Mouse (Mus musculus): ENCODE results near the gene Oaz2. TPM values are rescaled to one million over a fixed set of nuclear protein-coding genes. Genes with fewer than 3 reads are reported as not detected.

The Oaz2 gene
- total and polyA plus RNA-seq, 2 experiments = 14.7 to 27.5 TPM

DNA sequence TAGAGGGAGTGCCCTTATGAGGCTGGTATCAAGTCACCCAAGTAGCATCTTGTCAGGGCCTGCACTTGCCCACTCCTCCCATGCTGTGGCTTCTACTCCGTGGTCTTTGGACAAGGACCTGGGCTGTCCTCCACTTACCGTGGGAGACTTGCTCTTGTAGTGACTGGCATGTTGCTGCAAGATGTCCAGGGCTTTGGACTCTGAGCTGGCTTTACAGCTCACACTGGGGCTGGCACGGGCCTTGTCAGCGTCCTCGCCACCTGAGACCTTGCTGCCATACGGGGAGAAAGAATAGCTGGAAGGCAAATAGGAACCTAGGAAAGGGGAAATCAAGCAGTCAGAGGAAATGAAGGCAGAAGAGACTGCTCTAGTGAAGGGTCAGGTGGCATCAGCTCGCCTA is 29.6 kb downstream of the Oaz2 start:
- TF ChIP-seq POLR2A (IDR thresholded peaks at IDR 0.05; ENCODE audit: extremely low read depth, insufficient read depth, low read length) (no peak), CTCF (IDR thresholded peaks at IDR 0.05; ENCODE audit: low read depth, low read length) (no peak)
- peak; percentile 50 for DNase-seq (ENCODE audit: extremely low read depth, low read depth, low spot score)
- Histone ChIP-seq H3K27ac (replicated peaks; ENCODE audit: insufficient read depth, low read depth, low read length) (no peak overlapping the region), H3K27me3 (ENCODE audit: control insufficient read depth, insufficient read depth, low read length) (no peaks in the 10 kb centered on the region), H3K4me1 (ENCODE audit: control insufficient read depth, insufficient read depth, low read length) (no peaks in the 10 kb centered on the region; the same call in 1 of the 2 replicates), H3K79me2 (ENCODE audit: control insufficient read depth, insufficient read depth, low read length) (no peaks in the 10 kb centered on the region; the same call in 1 of the 2 replicates), H3K9ac (ENCODE audit: low read depth, low read length) (no peak overlapping the region), H3K36me3 (ENCODE audit: control insufficient read depth, insufficient read depth, low read length) (peaks cover 20% of the 10 kb centered on the region), H3K4me3 (ENCODE audit: insufficient read depth, low read depth, low read length) (no peak overlapping the region)
- WGBS = 74% methylated on average over 7 of the region's 7 CpGs

DNA sequence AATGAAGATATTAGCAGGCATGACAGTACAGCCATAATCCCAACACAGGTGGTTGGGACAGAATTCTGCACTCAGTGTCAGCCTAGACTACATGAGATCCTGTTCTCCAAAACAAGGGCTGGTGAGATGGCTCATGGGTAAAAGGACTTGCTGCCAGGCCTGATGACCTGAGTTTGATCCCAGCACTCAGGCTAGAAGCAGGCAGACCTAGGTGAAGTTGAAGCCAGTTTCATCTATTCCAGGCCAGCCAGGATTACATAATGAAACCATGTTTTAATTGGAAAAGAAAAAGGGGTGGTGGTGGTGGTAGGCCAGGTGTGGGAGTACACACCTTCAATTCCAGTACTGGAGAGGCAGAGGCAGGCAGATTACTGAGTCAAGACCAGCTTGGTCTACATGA is 30.2 kb downstream of the Oaz2 start:
- no peaks in the 10 kb centered on the region for H3K27me3 ChIP-seq (ENCODE audit: control insufficient read depth, insufficient read depth, low read length)
- H3K79me2 ChIP-seq (ENCODE audit: control insufficient read depth, insufficient read depth, low read length) = no peaks in the 10 kb centered on the region; the same call in 1 of the 2 replicates
- no peaks in the 10 kb centered on the region; the same call in 1 of the 2 replicates for H3K4me1 ChIP-seq (ENCODE audit: control insufficient read depth, insufficient read depth, low read length)
- H3K36me3 ChIP-seq (ENCODE audit: control insufficient read depth, insufficient read depth, low read length) = peaks cover 21% of the 10 kb centered on the region
- DNase-seq (ENCODE audit: extremely low read depth, low read depth, low spot score) = peak; percentile 80
- H3K4me3 ChIP-seq (ENCODE audit: insufficient read depth, low read depth, low read length) = no peak overlapping the region
- H3K9ac ChIP-seq (ENCODE audit: low read depth, low read length) = no peak overlapping the region
- TF ChIP-seq CTCF (IDR thresholded peaks at IDR 0.05; ENCODE audit: low read depth, low read length) = no peak
- TF ChIP-seq POLR2A (IDR thresholded peaks at IDR 0.05; ENCODE audit: extremely low read depth, insufficient read depth, low read length) = no peak
- 0 out of 2 replicates have a peak overlapping the region, but pooled peaks have one; percentile 31 for H3K27ac ChIP-seq (replicated peaks; ENCODE audit: insufficient read depth, low read depth, low read length)

DNA sequence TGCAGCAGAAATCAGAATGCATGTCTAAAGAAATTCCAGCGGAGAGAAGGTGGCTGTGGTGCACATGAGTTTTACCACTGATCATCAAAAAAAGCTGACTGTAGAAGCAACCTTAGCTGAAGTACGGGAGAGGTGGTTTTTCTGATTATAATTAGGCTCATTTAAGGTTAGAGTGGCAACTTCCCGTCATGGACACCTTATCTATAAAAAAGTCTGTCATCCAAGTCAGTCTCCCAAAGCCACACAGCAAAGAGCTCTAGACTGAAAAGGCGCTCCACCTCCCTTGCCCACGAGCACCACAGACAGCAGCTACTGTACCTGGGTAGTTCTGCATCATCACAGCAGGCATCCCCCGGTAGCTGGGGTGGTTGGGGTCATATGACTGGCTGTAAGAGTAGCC is 32.7 kb downstream of the Oaz2 start:
- Histone ChIP-seq H3K79me2 (ENCODE audit: control insufficient read depth, insufficient read depth, low read length) (no peaks in the 10 kb centered on the region; the same call in 1 of the 2 replicates), H3K36me3 (ENCODE audit: control insufficient read depth, insufficient read depth, low read length) (peaks cover 24% of the 10 kb centered on the region), H3K27me3 (ENCODE audit: control insufficient read depth, insufficient read depth, low read length) (no peaks in the 10 kb centered on the region), H3K4me1 (ENCODE audit: control insufficient read depth, insufficient read depth, low read length) (no peaks in the 10 kb centered on the region; the same call in 1 of the 2 replicates), H3K9ac (ENCODE audit: low read depth, low read length) (no peak overlapping the region), H3K27ac (replicated peaks; ENCODE audit: insufficient read depth, low read depth, low read length) (no peak overlapping the region), H3K4me3 (ENCODE audit: insufficient read depth, low read depth, low read length) (no peak overlapping the region)
- DNase-seq (ENCODE audit: extremely low read depth, low read depth, low spot score) = no peak
- TF ChIP-seq CTCF (IDR thresholded peaks at IDR 0.05; ENCODE audit: low read depth, low read length) (no peak), POLR2A (IDR thresholded peaks at IDR 0.05; ENCODE audit: extremely low read depth, insufficient read depth, low read length) (no peak)
- WGBS = 89% methylated on average over 6 of the region's 6 CpGs

DNA sequence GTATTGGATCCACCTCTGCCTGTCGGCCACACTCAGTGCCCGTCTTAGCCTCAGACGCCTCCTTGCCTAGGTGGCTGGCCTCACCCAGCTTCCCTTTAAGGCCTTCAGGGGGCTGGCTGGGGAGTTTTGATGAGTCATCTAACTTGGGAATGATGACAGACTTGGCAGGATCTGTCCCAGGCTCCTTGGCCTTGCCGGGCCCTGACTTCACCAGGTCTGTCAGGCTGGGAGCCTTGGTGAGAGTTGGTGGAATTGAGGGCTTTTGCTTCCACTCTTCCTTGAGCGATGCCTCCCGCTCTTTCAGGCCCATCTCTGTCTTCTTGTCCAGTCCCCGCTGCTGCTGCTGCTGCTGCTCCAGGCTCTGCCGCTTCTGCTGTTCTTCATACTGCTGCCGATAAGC is 34.5 kb downstream of the Oaz2 start:
- no peak for DNase-seq (ENCODE audit: extremely low read depth, low read depth, low spot score)
- H3K27me3 ChIP-seq (ENCODE audit: control insufficient read depth, insufficient read depth, low read length) = no peaks in the 10 kb centered on the region
- H3K4me1 ChIP-seq (ENCODE audit: control insufficient read depth, insufficient read depth, low read length) = no peaks in the 10 kb centered on the region; the same call in 1 of the 2 replicates
- TF ChIP-seq POLR2A (IDR thresholded peaks at IDR 0.05; ENCODE audit: extremely low read depth, insufficient read depth, low read length) (no peak), CTCF (IDR thresholded peaks at IDR 0.05; ENCODE audit: low read depth, low read length) (no peak)
- H3K9ac ChIP-seq (ENCODE audit: low read depth, low read length) = no peak overlapping the region
- H3K79me2 ChIP-seq (ENCODE audit: control insufficient read depth, insufficient read depth, low read length) = no peaks in the 10 kb centered on the region; the same call in 1 of the 2 replicates
- 92% methylated on average over 9 of the region's 9 CpGs for WGBS
- no peak overlapping the region for H3K4me3 ChIP-seq (ENCODE audit: insufficient read depth, low read depth, low read length)
- H3K27ac ChIP-seq (replicated peaks; ENCODE audit: insufficient read depth, low read depth, low read length) = no peak overlapping the region
- peaks cover 19% of the 10 kb centered on the region for H3K36me3 ChIP-seq (ENCODE audit: control insufficient read depth, insufficient read depth, low read length)

DNA sequence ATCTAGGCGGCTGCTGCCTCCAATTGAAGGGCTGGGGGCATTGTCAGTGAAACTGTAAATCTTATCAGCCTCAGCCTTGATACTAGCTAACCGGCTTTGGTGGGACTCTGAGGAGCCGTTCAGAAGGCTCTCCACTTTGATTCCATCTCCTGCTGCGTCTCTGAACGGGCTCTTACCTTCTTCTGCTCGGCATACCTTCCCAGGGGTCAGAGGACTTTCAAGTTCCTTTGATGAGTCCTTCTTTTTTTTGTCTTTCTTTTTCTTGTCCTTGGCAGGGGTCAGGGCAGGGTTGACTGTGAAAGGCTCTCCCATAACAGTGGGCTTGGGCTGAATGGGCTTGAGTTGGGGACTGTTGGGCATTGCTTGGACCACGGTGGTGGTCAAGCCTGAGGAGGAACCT is 35.4 kb downstream of the Oaz2 start:
- Histone ChIP-seq H3K36me3 (ENCODE audit: control insufficient read depth, insufficient read depth, low read length) (peaks cover 19% of the 10 kb centered on the region), H3K4me3 (ENCODE audit: insufficient read depth, low read depth, low read length) (no peak overlapping the region), H3K79me2 (ENCODE audit: control insufficient read depth, insufficient read depth, low read length) (no peaks in the 10 kb centered on the region), H3K27ac (replicated peaks; ENCODE audit: insufficient read depth, low read depth, low read length) (no peak overlapping the region), H3K9ac (ENCODE audit: low read depth, low read length) (no peak overlapping the region), H3K4me1 (ENCODE audit: control insufficient read depth, insufficient read depth, low read length) (no peaks in the 10 kb centered on the region; the same call in 1 of the 2 replicates), H3K27me3 (ENCODE audit: control insufficient read depth, insufficient read depth, low read length) (no peaks in the 10 kb centered on the region)
- WGBS = 90% methylated on average over 7 of the region's 7 CpGs
- no peak for DNase-seq (ENCODE audit: extremely low read depth, low read depth, low spot score)
- no peak for TF ChIP-seq CTCF (IDR thresholded peaks at IDR 0.05; ENCODE audit: low read depth, low read length)
- no peak for TF ChIP-seq POLR2A (IDR thresholded peaks at IDR 0.05; ENCODE audit: extremely low read depth, insufficient read depth, low read length)

DNA sequence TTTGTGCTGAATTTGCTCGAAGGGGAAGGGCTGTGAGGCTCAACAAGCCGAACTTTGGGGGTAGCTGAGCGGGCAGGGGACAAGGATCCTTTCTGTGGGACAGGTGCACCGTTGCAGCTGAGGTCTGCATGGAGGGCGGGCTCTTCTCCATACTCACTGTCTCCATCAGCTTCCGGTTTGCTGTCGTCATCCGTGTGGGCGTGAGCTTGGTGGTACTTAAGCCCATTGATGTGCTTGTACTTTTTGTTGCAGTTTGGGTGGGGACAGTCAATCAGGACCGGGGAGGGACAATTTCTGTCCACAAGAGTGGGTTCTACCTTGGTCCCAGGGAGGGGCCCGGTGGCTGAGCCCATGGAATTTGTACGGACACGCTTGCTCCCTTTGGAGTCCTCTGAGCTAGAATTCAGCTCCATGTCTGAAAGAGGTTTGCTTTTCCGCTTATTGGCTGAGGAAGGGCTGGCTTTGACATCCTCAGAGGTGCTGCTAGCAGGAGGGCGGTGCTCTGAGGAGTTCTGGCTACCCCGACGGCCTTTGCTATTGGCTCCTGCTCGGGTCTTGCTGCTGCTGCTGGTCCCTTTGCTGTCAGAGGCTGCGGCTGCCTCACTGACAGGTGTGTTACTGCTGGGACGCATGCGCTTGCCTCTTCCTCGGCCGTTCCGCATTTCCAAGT is 36.3 kb downstream of the Oaz2 start:
- WGBS = 94% methylated on average over 24 of the region's 24 CpGs
- Histone ChIP-seq H3K27ac (replicated peaks; ENCODE audit: insufficient read depth, low read depth, low read length) (no peak overlapping the region), H3K27me3 (ENCODE audit: control insufficient read depth, insufficient read depth, low read length) (no peaks in the 10 kb centered on the region), H3K4me1 (ENCODE audit: control insufficient read depth, insufficient read depth, low read length) (no peaks in the 10 kb centered on the region), H3K79me2 (ENCODE audit: control insufficient read depth, insufficient read depth, low read length) (no peaks in the 10 kb centered on the region), H3K36me3 (ENCODE audit: control insufficient read depth, insufficient read depth, low read length) (peaks cover 19% of the 10 kb centered on the region), H3K9ac (ENCODE audit: low read depth, low read length) (no peak overlapping the region), H3K4me3 (ENCODE audit: insufficient read depth, low read depth, low read length) (no peak overlapping the region)
- no peak for TF ChIP-seq CTCF (IDR thresholded peaks at IDR 0.05; ENCODE audit: low read depth, low read length)
- no peak for TF ChIP-seq POLR2A (IDR thresholded peaks at IDR 0.05; ENCODE audit: extremely low read depth, insufficient read depth, low read length)
- no peak for DNase-seq (ENCODE audit: extremely low read depth, low read depth, low spot score)
